Mouse (Mus musculus) MEL-GATA-1-ER (cell line): ENCODE measurements at regions not wholly inside any gene's neighbourhood (a gene's known extent, or its start where the extent isn't known, plus 50 kb on each side); places are given as distances from the start of the nearest gene placed in this dataset.

Experiments
- DNase-seq: peaks from one replicate; pipeline ENCODE4 v3.0.0-alpha.2; 2012; ENCODE audit warnings: low read depth; ENCODE audit errors: extremely low read depth

DNA sequence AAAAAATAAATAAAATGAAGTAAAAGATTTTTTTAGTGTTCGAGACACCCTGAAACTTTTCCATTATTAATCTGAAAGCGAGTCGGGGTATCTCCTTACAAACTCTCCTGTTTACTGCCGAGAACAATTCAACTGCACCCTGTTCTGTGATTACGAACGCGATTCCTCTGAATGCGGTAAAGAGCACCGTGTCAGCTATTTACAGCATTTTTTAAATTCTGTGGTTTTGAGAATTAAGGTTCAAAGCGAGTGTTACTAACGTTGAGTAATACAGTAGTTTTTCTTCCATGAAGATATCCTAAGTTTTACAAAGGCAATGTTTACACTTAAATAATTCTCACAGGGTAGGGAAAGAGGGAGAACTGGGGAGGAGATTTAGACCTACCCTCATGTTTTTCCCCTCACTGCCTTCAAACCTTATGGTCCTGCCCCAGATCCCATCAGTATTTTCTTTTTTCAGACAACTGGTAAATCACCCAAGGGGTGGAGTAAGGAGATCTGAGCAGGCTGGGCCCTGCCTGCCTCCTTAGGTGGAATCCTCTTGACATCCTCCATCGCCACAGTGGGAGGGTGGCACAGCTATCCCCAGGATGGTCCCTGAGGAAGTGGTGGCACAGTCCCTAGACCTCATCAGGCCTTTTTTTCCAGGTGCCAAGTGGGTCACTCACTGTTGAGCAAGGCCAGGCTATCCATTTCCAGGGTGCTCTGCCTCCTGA lies 89.9 kb upstream of the Cited2 start:
- no peak for DNase-seq

DNA sequence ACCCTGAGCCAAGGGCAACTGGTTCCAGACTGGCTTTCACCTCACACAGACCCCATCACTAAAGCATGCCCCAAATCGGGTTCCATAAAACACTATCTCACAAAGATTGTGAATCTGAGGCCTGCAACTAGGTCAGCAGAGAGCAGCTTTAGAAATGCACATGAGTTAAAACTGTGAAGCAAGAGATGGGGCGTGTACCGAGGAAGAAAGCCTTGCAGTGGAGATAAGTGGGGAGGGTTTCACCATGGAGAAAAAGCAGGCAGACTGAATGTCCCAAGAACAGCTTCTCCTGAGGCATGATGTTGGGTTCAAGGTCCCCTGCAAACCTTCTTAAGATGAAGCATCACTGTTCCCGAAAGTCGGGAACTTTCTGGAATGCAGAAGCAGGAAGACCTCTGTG lies 77.7 kb upstream of the Cited2 start:
- DNase-seq: no peak

DNA sequence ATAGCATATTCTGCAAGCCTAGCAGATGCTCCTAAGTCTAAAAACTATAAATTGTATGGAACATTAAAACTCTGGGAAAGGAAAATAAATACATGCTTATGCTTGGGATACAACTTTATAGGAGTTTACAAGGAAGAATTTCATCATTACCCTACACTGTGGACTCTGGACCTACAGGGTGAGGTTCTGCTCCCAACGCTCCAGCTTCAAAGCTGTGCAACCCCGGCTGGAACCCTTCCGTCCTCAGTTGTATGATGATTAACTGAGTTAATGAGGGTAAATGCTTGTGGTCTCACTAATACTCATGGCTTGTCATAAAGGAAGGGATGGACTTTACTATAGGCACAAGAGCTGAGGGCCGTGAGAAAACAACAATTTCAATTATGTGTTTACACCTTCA lies 76.6 kb upstream of the Cited2 start:
- DNase-seq: no peak

DNA sequence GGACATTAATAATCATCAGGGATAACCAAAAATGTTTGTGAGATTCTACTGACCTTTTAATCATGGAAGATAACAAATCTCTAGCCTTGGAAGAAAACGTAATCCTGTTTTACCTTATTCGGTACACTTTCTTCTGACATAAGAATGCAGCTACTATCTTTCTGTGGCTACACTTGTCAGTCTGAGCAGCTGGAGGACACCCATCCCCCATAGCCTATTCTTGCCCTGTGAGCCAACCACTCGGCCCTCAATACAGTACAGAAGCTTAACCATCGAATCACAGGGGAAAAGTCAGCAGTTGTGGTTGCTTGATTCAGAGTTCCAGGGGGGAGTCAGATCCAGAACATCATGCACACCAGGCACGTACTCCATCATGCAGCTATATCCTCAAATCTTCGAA lies 74.9 kb upstream of the Cited2 start:
- DNase-seq: no peak

DNA sequence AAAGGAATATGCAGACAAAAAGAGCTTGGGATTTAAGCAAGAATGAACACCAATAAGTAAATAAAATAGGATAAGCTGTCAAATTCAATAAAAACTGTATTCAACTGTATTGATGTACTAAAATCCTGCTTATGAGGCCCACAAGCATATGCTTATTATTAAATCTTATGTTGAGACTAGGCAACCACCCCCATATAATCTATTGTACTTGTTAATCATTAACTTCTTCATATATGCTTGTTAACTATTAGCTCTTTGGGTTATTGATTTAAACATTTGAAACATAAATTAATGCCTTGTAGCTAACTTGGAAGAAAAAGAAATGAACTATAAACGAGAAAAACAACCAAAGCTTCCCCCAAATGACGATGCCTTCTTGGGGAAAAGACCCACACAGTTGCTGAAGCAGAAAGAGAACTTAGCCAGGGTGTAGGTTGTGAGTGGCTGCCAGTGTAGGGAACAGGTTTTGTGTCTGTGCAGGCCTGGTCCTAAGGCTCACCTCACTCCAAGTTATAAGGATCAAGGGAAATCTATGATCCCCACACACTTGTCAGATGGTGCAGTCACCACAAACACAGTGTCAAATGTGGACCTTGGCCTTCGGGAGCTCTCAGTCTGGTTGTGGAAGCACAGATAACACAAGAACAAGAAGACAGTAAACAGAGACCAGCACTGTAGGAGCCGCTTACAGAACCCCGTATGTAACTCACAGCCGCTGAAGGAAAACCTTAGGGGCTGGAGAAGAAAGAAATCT lies 71.8 kb upstream of the Cited2 start:
- DNase-seq: no peak

DNA sequence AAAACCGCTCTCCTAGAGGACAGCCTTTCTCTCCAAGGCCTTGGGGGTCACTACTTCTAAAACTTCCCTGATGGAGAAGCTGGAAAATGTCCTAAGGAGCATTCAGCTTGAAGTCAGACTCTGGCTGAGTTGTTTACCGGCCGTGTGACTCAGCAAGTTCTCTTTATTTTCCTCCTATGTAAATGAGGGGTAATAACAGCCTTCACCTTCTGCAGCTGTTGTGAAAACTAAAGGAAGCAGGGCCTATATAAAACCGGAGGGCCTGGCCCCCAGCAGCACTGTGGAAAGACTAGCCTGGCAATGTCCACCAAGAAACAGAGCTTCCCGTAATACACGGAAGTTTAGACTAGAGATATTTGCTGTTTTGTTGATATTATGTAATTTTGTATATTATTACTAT lies 69.7 kb upstream of the Cited2 start:
- DNase-seq: no peak

DNA sequence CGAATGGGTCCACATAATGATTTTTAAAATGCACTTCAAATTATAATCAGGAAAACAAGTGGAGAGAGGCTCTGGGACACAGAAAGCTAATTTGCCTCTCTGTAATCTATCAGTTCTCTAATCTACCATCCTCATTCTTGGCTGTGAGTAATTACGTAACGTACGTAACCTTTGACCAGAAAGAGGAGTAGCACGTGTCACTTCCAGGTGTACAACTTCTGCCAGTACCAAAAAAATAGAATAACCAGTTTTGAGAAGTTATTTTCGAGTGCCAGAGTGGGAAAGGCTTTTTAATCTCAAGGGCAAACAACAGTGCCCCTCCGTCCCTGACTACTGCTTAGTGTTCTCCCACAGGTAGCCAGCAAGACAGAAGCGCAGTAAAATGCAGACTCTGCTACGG lies 69.2 kb upstream of the Cited2 start:
- DNase-seq: no peak

DNA sequence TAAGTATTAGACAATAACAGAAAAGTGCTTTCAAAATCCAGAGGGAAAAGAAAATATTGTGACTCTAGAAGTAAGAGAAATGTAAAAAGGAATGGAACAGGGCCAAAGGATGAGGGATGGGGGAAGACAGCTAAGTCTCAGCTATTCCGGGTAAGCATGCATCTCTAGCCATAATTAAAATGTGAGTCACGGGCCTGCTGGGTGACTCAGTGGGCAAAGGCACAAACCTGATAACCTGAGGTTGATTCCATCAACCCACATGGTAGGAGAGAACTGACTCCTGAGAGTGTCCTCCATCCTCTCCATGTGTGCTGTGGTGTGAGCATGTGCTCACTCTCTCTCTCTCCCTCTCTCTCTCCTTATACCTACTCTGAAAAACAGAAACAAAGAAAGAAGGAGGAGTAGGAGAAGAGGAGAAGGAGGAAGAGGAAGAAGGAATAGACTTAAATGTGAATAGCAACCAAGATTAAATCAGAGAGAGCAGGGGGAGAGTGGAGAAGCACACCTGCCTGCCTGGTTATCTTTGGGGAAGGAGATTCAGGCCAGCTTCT lies 68.6 kb upstream of the Cited2 start:
- no peak for DNase-seq

DNA sequence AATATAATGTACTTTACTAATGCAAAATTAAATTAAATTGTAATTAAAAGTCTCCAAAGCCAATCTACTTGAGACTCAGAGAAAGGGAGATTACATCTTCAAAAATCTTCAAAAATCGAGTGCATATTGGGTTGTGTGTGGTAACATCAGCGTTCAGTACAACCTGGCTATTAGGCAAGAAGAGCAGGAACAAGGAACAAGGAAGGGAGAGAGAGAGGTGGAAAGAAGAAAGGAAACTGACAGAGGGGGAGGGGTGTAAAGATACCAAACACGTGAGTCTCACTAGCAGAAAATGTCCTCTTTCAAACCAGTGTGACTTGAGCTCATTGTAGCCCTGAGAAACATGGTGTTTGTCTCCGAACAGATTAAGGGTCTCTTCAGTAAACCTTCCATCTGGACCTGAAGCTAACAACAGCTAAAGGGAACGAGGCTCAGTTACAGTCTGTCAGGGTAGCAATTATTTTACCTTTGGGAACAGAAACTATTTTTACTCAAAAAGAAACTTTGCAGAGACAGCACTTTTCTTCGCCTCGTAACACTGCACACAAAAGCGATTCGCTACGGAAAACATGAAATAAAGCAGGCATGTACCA lies 67.5 kb upstream of the Cited2 start:
- no peak for DNase-seq

DNA sequence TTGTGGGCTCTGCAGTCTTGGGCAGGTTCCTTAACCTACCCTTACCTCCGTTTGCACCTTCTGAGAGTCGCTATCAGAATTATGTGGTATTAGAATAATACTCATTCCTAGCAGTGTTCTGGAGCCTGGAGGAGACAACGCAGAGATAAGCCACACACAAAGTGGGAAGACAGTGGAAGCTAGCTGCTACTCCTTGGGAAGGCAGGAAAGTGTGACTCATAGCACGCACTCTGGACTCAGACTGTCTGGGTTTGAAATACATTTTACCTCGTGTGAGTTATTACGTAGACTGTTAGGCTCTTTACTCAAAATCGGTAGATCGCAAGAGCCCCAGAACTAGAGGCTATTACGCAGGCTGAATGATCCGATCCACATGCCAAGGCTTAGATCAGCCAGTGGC lies 66.7 kb upstream of the Cited2 start:
- no peak for DNase-seq

DNA sequence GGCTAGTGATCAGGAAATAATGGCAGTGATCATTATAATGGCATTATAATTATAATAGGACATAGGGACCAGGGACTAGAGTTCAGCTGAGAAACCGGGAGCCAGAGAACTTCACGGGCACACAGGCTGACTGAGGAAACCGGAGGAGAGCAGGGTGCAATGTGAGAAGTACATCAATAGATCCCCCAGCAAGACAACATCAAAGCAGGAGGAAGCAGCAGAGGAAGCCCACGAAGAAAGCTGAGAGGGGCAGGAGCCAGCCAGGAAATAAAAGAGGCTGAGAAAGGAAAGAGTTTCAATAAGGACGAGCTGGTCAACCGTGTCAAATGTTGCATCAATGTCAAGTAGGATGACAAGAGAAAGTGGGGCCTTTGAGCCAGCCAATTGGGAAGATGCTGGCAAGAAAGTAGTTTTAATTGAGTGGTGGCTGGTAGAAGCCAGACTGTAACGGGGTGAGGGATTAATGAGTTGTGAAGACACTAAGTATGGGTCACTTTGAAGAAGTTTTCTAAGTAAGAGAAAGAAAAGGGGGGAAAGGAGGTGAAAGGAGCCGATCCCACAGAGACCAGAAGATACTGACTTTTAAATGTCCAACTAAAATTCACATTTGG lies 66.0 kb upstream of the Cited2 start:
- DNase-seq: no peak

DNA sequence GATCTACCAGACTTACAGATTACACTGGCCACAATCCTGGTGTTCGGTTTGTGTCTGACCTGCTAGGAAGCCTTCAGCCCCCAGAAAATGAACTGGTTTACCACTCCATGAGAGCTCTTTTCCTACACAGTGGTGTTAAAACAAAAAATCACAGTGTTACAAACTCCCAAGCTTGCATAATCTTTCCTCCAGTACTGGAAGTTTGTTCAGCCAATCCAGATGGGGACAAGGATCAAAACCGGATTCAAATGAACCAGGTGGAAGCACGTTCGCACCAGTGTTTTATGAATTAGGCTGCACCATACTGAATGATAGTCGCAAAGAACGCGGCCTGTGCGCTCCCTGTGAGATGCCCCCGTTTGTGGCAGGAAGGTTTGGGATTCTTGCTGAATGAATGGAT lies 63.4 kb upstream of the Cited2 start:
- no peak for DNase-seq

DNA sequence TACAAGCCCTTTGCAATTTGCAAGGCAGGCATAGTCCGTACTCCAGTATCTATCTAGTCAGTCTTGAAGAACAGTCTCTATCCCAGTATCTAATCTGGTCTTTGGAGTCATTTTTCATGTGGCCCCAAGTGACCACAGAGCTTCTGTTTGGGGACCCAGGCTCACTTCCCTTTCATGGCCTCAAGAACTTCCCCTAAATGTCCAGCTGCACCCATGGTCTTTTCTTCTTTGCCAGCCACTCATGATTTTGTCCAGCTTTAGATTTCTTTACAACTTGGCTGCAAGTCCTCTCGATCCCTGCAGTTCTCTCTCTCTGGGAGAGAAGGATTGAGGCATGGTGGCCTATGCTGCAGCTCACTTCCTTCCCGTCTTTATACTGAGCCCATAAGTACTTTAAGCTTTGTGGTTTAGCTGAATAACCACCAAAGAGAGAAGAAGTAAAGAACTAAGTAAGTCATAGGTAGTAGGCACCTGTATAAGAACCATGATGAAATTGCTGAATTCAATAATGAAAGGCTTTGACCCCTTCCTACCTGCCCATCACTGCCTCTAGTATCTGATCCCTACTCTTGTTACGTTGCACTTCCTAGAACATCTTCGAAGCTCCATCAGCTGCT lies 62.1 kb upstream of the Cited2 start:
- no peak for DNase-seq

DNA sequence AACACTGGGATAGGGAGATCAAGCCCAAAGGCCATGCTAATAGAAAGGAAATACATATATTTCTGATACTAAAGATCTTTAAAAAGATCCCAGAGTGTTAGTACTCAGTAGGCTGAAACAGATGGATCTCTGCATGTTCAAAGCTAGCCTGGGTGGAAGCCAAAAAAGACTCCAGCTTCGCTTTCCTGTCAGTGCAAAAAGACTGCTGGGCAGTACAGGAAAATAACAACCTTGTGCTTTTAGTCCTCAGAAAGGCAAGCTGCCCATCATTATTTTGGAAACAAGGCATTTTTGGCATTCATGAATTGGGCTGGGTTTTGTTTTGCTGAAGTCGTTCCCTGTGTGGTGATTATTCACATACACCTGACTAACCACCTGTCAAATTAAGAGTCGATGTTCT lies 56.9 kb upstream of the Cited2 start:
- DNase-seq: no peak

DNA sequence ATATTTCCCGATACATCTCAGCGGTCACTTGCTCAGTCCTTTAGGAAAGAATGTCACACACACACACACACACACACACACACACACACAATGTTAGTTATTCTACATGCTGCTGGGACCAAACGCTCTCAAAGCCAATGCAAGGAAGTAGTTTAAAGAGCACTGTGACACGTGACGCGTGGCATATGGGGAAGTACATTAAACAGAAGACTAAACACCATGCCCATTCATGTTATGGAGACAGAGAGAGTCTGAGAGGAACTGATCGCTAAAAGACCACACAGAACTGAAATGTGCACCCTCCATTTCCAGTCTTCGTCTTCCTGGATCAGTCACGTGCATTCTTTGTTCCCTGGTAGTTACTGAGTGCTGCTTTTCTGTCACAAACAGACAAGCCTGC lies 53.6 kb upstream of the Cited2 start:
- no peak for DNase-seq
